Mouse (Mus musculus): ENCODE measurements around the gene Csf2ra.
A peak's percentile ranks its signal among the peaks of the same experiment; 100 is the strongest.
"Not testable (repeated sequence)": the region's sequence is repeated elsewhere in the genome, so short reads cannot be mapped to it uniquely, and the experiment has no call there.

Gene Csf2ra

GRCm38 (mm10) chr19:61227941-61228701 lies at the start of gene Csf2ra:
Gene Csf2ra (minus strand): TSS chr19:61228429.
- peak; percentile 57 for DNase-seq

- DNase-seq: no peak
These were observed 47.2 kb upstream of the Csf2ra start for GRCm38 (mm10) chr19:61275446-61275845.

DNA sequence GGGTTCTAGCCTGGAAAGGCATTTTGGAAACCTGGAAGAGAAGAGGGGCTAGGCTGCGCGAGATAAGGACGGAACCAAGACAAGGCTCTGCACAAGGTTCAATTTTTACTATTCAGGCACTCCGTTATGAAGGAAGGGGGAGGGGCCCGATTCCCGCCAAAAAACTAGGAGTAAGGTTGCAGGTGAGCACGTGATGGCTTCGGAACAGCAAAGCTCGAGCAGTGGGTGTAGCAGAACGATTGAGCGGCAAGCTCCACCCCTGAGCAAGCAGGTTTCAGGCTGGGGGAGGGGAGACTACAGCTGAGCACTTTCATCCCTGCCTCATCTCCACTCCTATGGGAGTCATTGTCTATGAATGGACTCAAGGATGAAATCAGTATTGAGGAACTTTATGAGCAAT lies 40.9 kb upstream of the Csf2ra start:
- not testable (repeated sequence) for DNase-seq

DNA sequence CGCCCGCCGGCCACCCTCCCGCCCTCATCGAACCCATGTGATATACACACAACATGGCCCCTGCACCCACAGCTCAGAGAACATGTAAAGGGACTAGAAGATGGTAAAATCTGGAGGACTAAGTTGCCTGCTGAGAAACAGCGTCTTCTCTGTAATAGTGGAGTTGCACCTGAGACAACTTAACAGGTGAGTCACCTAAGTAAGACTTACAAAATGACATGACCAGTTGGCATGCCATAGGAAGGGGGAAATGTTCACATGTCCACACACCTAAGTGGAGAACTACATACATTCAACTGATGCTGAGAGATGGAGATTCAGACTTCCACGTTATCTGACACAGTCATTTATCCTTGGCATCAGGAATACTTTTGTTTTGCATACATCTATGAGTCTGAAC lies 38.9 kb upstream of the Csf2ra start:
- DNase-seq: no peak

DNA sequence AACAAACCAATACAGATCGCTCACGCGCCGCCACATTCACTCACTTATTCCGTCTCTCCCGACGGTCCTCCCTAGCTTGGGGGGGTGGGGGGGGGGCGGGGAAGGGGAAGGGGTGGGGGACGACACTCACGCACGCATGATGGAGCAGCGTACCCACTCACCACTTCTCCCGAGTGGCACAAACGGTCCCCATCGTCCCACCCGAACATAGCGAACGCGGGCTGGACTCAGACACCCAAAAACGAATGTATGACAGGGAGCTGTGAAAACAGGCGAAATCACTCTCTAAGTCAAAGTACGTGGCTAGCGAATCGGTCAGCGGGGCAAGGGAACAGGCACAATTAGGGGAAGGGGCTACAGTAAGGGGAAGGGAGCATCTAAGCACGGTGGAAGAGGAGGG lies 38.4 kb upstream of the Csf2ra start:
- DNase-seq: no peak

- DNase-seq: peak; percentile 14
These were observed 38.0 kb upstream of the Csf2ra start for GRCm38 (mm10) chr19:61266246-61266615.

DNA sequence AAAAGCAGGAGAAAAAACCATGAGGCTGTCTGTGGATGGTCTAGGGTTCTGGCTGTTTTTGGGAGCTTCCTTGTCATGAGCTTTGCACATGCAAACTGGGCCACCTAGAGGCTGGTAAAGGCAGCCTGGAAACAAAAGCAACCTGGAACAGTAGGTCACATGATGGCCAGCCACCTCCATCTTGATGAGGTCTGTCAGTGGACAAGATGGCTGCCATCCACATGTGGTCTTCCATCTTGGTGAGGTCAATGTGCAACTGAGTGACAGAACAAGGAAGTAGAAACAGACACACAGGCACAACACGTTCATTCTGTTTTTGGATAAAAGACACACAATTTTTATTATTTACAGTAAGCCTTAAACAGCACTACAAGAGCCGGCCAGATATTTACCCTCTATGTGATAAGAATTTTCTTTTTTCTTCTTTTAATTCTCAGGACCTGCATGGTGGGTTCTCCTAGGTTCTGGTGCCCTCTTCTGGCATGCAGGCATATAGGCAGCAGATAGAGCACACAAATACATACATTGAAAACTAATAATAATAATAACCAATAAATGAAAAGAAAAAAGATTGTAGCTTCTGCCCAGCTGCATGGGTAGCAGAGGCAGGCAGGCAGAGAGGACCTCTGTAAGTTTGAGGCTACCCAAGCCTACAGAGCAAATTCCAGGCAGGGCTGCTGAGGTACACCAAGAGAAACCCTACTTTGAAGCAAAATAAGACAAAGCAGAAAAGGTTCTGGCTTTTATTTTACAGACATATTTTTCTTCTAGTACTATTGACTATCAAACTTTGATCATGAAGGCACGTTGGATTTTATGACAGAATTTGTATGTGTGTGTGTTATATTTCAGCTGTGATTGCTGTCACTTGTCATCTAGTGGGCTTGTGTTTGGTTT lies 37.4 kb upstream of the Csf2ra start:
- DNase-seq: peak; percentile 88

DNA sequence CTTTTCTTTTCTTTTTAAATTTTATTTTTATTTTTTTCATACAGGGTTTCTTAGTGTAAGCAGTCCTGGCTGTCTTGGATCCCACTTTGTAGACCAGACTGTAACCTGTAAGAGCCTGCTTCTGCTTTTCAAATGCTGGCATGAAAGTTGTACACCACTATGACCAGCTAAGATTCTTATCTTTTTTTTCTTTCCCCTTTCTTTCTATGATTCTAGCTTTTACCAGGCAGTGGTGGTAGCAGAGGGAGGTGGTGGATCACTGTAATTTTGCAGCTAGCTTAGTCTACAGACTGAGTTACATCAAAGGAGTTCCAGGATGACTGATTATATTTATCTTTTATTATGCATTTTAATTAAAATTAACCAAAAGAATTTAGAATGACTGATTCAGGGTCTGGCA lies 36.7 kb upstream of the Csf2ra start:
- no peak for DNase-seq

GRCm38 (mm10) chr19:61264227-61264626 lies 36.0 kb upstream of the Csf2ra start:
- no peak for DNase-seq

DNA sequence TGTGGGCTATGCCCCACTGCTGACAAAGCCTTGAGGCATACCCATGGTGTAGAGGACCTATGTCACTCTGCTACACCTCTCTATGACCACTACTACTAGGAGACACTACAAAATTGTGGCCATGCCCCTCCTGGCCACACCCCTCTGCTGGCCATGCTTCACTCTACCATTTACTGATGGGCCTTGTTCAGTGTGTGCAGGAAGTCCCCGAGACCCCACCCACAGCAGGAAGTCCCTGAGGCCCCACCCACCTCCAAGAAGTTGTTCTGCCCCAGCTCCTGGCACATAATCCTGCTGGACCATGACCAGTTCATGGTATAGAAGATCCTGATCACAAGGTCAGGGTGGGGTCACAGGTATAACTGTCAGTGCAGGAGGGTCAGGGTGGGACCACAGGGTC lies 33.0 kb upstream of the Csf2ra start:
- DNase-seq: no peak

DNA sequence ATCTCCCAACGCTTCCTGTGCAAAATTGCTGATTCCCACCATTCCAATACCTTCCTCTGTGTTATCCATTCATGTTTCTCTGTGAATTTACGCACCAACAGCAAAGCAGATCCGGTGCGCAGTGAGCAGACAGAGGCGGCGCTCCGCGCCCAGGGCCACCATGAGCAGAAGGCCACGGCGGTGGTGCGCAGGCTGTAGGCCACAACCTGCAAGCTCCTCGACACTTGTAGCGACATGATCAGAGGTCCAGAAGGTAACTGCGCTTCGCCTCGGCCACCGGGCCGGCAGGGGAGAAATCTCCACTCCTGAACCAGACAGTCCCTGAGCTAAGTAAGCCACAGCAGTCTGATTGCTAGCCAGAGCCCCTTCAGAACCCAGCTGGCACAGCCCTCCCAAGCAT lies 29.5 kb upstream of the Csf2ra start:
- no peak for DNase-seq

DNA sequence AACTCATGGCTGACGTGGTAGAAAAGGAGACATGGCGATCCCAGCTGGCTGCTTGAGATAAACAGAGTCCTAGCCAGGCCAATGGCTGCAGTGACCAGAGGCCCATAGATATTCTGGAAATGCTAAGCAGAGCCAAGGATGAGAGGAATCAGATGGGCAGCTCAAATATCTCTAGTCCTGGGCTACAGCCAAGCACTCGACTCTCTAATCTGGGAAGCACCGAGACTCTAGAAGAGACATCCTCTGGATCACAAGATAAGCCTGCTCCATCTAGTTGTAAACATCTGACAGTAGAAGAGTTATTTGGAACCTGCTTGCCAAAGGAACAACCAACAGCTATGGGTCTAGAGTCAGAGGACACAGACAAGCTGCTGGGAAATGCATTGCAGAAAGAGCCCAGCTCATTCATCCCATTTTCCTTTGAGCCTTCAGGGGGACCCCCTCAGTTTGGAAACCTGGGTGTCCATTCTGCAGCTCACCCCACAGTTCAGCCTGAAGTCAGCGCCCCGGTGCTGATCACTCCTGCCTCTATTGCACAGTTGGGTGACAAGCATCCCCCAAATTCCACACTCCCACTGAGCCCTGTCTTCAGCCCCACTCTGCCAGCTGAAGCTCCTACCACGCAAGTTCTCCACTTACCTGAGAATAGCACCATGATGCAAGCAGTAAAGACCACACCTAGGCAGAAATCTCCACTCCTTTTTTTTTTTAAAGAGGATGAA lies 28.1 kb upstream of the Csf2ra start:
- no peak for DNase-seq

GRCm38 (mm10) chr19:61247334-61247733 lies 19.1 kb upstream of the Csf2ra start:
- not testable (repeated sequence) for DNase-seq

DNA sequence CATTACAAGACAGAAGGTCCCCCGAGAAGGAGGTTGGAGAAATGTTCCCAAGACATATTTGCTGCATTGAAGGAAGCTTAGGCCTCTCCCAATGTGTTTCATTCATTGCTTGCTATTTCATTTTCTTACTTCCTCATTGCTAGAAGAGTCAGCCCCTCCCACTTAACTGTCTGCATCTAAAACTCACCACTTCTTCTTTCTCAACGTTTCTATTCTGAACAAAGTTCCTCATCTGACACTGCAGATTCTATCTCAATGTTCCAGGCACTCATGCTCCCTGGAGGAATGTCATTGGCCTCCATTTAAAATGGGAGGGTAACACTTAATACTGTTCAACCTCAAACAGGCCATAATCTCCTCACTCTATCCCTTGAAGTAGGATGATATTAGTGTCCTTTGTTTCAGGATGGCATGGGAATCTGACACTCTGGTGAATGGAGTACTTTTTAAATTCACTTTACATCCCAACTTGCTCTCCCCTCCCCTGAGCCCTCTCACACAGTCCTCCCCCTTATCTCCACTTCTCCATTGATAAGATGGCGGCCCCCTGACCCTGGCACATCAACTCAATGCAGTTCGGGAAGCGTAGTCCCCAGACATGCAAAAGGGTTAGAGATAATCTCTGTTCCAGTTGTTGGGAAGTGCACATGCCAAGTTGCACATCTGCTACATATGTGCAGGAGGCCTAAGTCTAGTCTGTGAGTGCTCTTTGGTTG lies 16.6 kb upstream of the Csf2ra start:
- DNase-seq: peak; percentile 25

GRCm38 (mm10) chr19:61237967-61238366 lies 9.7 kb upstream of the Csf2ra start:
- no peak for DNase-seq

DNA sequence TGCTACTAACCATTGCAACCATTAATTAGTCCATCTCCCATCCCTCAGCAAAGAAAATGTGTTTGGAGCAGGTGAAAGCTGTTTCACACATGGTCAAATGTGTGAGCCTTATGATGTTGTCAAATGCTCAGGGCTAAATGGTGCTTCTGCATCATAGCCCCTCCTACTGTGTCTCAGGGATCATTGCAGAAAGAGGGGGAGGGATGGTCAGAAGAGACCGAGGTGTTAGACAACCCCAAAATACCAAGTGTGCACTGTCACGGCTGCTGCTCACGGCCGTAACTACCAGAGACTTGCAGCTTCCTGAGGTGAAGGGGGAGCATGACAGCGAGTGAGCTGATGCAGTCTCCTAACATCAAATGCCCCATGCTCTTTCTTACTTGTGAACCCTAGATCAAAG lies 6.3 kb upstream of the Csf2ra start:
- no peak for DNase-seq

- DNase-seq: peak; percentile 96
These were observed 1.0 kb downstream of the Csf2ra start for GRCm38 (mm10) chr19:61226928-61227854.

- peak; percentile 82 for DNase-seq
These were observed 1.8 kb downstream of the Csf2ra start for GRCm38 (mm10) chr19:61226401-61226927.

GRCm38 (mm10) chr19:61225526-61226400 lies 2.5 kb downstream of the Csf2ra start:
- peak; percentile 94 for DNase-seq

Data from layer of hippocampus, adult 9-11 months (tissue).